Mouse (Mus musculus) frontal cortex, postnatal 10 days (tissue): Measurements from ENCODE around the gene Ccser1.
"Not testable (repeated sequence)": the region's sequence is repeated elsewhere in the genome, so short reads cannot be mapped to it uniquely, and the experiment has no call there.

Source experiments
- DNase-seq, 2 experiments: peaks; one replicate each; pipeline ENCODE4 v3.0.0; 2022; ENCODE audit warnings: low spot score in 2 of 2, mixed read lengths in 1 of 2

Gene Ccser1

GRCm38 (mm10) chr6:62014374-62014773 is 834.2 kb downstream of the Ccser1 start:
- no peak for DNase-seq

- DNase-seq, result no peak
Measured at GRCm38 (mm10) chr6:62044454-62044853, 864.3 kb downstream of the Ccser1 start.

- not testable (repeated sequence) for DNase-seq
Measured at GRCm38 (mm10) chr6:62045042-62045441, 864.9 kb downstream of the Ccser1 start.

- no peak for DNase-seq
Measured at GRCm38 (mm10) chr6:62055276-62055675, 875.2 kb downstream of the Ccser1 start.

- no peak for DNase-seq
Measured at GRCm38 (mm10) chr6:62066363-62067023, 886.4 kb downstream of the Ccser1 start.

GRCm38 (mm10) chr6:62067024-62067380 is 886.9 kb downstream of the Ccser1 start:
- DNase-seq, result no peak

GRCm38 (mm10) chr6:62105464-62105863 is 925.3 kb downstream of the Ccser1 start:
- DNase-seq, result no peak

- DNase-seq, result no peak
Measured at GRCm38 (mm10) chr6:62132531-62132930, 952.4 kb downstream of the Ccser1 start.

GRCm38 (mm10) chr6:62160320-62160719 is 980.2 kb downstream of the Ccser1 start:
- DNase-seq, result no peak

GRCm38 (mm10) chr6:62162596-62162995 is 982.5 kb downstream of the Ccser1 start:
- DNase-seq, result no peak

- DNase-seq, result no peak
Measured at GRCm38 (mm10) chr6:62163826-62164225, 983.7 kb downstream of the Ccser1 start.

- DNase-seq, result no peak
Measured at GRCm38 (mm10) chr6:62196496-62197188, 1016.5 kb downstream of the Ccser1 start.

- no peak for DNase-seq
Measured at GRCm38 (mm10) chr6:62198768-62199167, 1018.6 kb downstream of the Ccser1 start.

GRCm38 (mm10) chr6:62205013-62205412 is 1024.9 kb downstream of the Ccser1 start:
- no peak for DNase-seq

GRCm38 (mm10) chr6:62221856-62222255 is 1041.7 kb downstream of the Ccser1 start:
- DNase-seq, result no peak

GRCm38 (mm10) chr6:62263899-62264298 is 1083.8 kb downstream of the Ccser1 start:
- DNase-seq, result no peak

- no peak for DNase-seq
Measured at GRCm38 (mm10) chr6:62264525-62264924, 1084.4 kb downstream of the Ccser1 start.

- DNase-seq, result no peak
Measured at GRCm38 (mm10) chr6:62281256-62281655, 1101.1 kb downstream of the Ccser1 start.

GRCm38 (mm10) chr6:62301576-62302312 is 1121.6 kb downstream of the Ccser1 start:
- DNase-seq, result no peak

GRCm38 (mm10) chr6:62318627-62319026 is 1138.5 kb downstream of the Ccser1 start:
- no peak for DNase-seq

- no peak for DNase-seq
Measured at GRCm38 (mm10) chr6:62340319-62340718, 1160.2 kb downstream of the Ccser1 start.

- no peak for DNase-seq
Measured at GRCm38 (mm10) chr6:62367802-62368201, 1187.7 kb downstream of the Ccser1 start.
